Mouse (Mus musculus) bone marrow macrophage, adult 2 months (primary cell): ENCODE results near the gene Gm21739. TPM values are rescaled to one million over a fixed set of nuclear protein-coding genes. Genes with fewer than 3 reads are reported as not detected.
"Not testable (repeated sequence)": the region's sequence is repeated elsewhere in the genome, so short reads cannot be mapped to it uniquely, and the experiment has no call there.

Source experiments
- H3K27ac ChIP-seq: 2 replicates; pipeline ENCODE4 v1.5.1; 2012; ENCODE audit warnings: low read depth, low read length; ENCODE audit not compliant: insufficient read depth
- H3K4me1 ChIP-seq: 2 replicates; pipeline ENCODE4 v1.6.1; 2012; ENCODE audit warnings: low read length; ENCODE audit not compliant: control insufficient read depth, insufficient read depth
- H3K4me3 ChIP-seq: 2 replicates; pipeline ENCODE4 v1.5.1; 2012; ENCODE audit warnings: mild to moderate bottlenecking, low read length, moderate library complexity; ENCODE audit not compliant: insufficient read depth
- polyA plus RNA-seq: library from polyadenylated mRNA; stranded (reverse); fragments of >200 nt; gene quantifications from 2 replicates; pipeline ENCODE4 v1.2.4, GENCODE M21; 2012; ENCODE audit not compliant: missing spikeins, insufficient read depth, insufficient read length

The Gm21739 gene
- polyA plus RNA-seq, result not detected in 2 replicates

- not testable (repeated sequence) for H3K4me1 ChIP-seq, H3K27ac ChIP-seq, H3K4me3 ChIP-seq
Observed at GRCm38 (mm10) chrY:44264344-44264743, at the start of gene Gm21739. Gm21739 (minus strand) TSS chrY:44264444.
